Mouse (Mus musculus): ENCODE measurements around the gene Rab40c. TPM values are rescaled to one million over a fixed set of nuclear protein-coding genes. Genes with fewer than 3 reads are reported as not detected.

Gene Rab40c
- polyA plus RNA-seq, 1 experiment from 2014 or later = 6.5 TPM

DNA sequence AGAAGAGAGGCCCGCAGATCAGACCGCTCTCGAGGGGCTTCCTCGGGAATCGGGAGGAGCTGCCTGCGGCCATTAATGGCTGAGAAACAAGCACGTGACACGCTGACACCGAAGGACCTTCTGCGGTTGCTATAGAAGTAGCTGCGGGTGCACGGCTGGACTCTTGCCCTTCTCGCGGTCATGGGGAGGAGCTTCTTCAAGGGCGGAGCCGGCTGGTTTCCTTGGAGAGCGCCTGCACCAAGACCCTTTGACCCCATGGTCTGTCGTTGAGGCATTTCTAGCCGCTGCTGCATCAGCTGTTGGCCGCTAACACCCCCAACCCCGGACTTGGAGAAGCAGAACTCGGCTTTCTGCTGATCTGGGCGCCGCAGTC is 86.2 kb downstream of the Rab40c start, which contains the start of gene Stub1:
Stub1 (minus strand) TSS at position 114 of the 373 bp plus-strand sequence.
- ATAC-seq = peak; percentile 66
- Histone ChIP-seq H3K27me3 (ENCODE audit: insufficient read depth, low read length) (no peaks in the 10 kb centered on the region), H3K4me1 (ENCODE audit: insufficient read depth) (peaks cover 67% of the 10 kb centered on the region), H3K4me2 (ENCODE audit: low read depth, low read length) (peak within 1 kb of the TSS; percentile 99), H3K36me3 (replicated peaks; ENCODE audit: insufficient read depth, low read length) (peaks cover 21% of the 10 kb centered on the region), H3K27ac (ENCODE audit: low read depth) (peak within 1 kb of the TSS; percentile 99), H3K4me3 (ENCODE audit: low read depth, low read length) (peak within 1 kb of the TSS; percentile 75), H3K9ac (replicated peaks) (peak within 1 kb of the TSS; percentile 84), H3K9me3 (ENCODE audit: low read length) (no peaks in the 10 kb centered on the region)
- TF ChIP-seq EP300 (IDR thresholded peaks at IDR 0.05; ENCODE audit: low read depth) = no peak
- peak; percentile 87 for DNase-seq
- under 1% methylated on average over 24 of the region's 24 CpGs for WGBS (ENCODE audit: insufficient replicate concordance)

DNA sequence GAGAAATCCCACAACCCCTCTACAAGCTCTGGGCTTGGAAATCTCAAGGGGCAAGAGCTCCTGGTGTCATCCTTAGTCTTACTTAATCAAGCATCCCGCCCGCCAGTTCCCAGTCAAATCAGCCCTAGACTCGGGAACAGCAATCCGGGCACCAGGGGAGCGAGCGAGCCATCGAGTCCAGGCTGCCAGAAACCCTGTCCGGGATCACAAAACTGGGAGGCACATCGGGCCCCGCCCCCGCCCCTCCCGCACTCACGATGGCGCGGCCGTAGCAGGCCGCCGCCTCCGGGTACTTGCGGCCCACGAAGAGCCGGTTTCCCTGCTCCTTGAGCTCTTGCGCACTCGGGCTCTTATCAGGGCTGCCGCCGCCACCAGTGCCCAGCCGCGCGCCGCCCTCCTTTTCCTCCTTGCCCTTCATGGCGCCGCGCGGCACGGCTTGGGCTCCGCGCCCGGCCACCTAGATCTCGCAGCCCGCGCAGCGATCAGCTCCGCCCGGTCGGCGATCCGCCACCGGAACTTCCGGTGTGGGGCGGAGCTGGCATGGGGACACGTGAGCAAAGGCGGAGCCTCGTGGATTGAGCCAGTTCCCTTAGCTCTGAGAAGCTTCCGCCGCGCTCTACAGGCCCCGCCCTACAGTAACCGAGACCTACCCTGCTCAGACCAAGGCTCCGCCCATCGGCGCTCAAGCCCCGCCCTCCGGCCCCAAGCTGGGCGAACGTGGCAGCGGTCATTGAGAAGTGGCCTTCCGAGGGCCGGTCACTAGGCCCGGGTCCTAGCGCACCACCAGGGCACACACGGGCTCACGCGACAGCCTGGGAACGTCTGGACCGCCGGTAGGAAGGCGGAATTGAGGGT is 86.9 kb downstream of the Rab40c start:
- Histone ChIP-seq H3K4me2 (ENCODE audit: low read depth, low read length) (peak overlapping the region; percentile 99), H3K27me3 (ENCODE audit: insufficient read depth, low read length) (no peaks in the 10 kb centered on the region), H3K4me3 (ENCODE audit: low read depth, low read length) (peak overlapping the region; percentile 75), H3K9me3 (ENCODE audit: low read length) (no peaks in the 10 kb centered on the region), H3K36me3 (replicated peaks; ENCODE audit: insufficient read depth, low read length) (peaks cover 21% of the 10 kb centered on the region), H3K9ac (replicated peaks) (peak overlapping the region; percentile 84), H3K27ac (ENCODE audit: low read depth) (peak overlapping the region; percentile 99), H3K4me1 (ENCODE audit: insufficient read depth) (peaks cover 70% of the 10 kb centered on the region)
- 1% methylated on average over 66 of the region's 77 CpGs for WGBS (ENCODE audit: insufficient replicate concordance)
- DNase-seq = peak; percentile 99
- TF ChIP-seq EP300 (IDR thresholded peaks at IDR 0.05; ENCODE audit: low read depth) (no peak), CTCF (IDR thresholded peaks at IDR 0.05; ENCODE audit: low read depth) (no peak)
- peak; percentile 89 for ATAC-seq

Other genes starting within 250 kb of the Rab40c start
- gene Gng13, start 202.6 kb downstream of the Rab40c start, polyA plus RNA-seq (2015; fragmentation: Nextera tagmentation; extraction: Ambion mirVana) = 0.39 TPM in 1 of 2 replicates, not detected in the other
- 7.4 TPM in 2 replicates for gene Chtf18, start 192.3 kb downstream of the Rab40c start, polyA plus RNA-seq (2015; fragmentation: Nextera tagmentation; extraction: Ambion mirVana)
- gene Rpusd1, start 192.1 kb downstream of the Rab40c start, polyA plus RNA-seq (2015; fragmentation: Nextera tagmentation; extraction: Ambion mirVana) = 3.8 and 3.9 TPM in 2 replicates
- gene Mslnl, start 183.7 kb downstream of the Rab40c start, polyA plus RNA-seq (2015; fragmentation: Nextera tagmentation; extraction: Ambion mirVana) = not detected in 2 replicates
- 12.3 and 14.7 TPM in 2 replicates for gene Msln, start 165.3 kb downstream of the Rab40c start, polyA plus RNA-seq (2015; fragmentation: Nextera tagmentation; extraction: Ambion mirVana)
- 12.8 and 15.3 TPM in 2 replicates for gene Narfl, start 146.0 kb downstream of the Rab40c start, polyA plus RNA-seq (2015; fragmentation: Nextera tagmentation; extraction: Ambion mirVana)
- gene Haghl, start 134.1 kb downstream of the Rab40c start, polyA plus RNA-seq (2015; fragmentation: Nextera tagmentation; extraction: Ambion mirVana) = 8.3 and 9.4 TPM in 2 replicates
- gene Ccdc78, start 133.1 kb downstream of the Rab40c start, polyA plus RNA-seq (2015; fragmentation: Nextera tagmentation; extraction: Ambion mirVana) = not detected in 2 replicates
- gene Fam173a, start 126.8 kb downstream of the Rab40c start, polyA plus RNA-seq (2015; fragmentation: Nextera tagmentation; extraction: Ambion mirVana) = 51.5 and 51.6 TPM in 2 replicates
- not detected in 2 replicates for gene AC134908.4, start 124.1 kb downstream of the Rab40c start, polyA plus RNA-seq (2015; fragmentation: Nextera tagmentation; extraction: Ambion mirVana)
- 11.9 TPM in 2 replicates for gene Metrn, start 122.6 kb downstream of the Rab40c start, polyA plus RNA-seq (2015; fragmentation: Nextera tagmentation; extraction: Ambion mirVana)
- 0.05 TPM in 1 of 2 replicates, not detected in the other for gene Fbxl16, start 110.6 kb downstream of the Rab40c start, polyA plus RNA-seq (2015; fragmentation: Nextera tagmentation; extraction: Ambion mirVana)
- gene Wdr24, start 96.1 kb downstream of the Rab40c start, polyA plus RNA-seq (2015; fragmentation: Nextera tagmentation; extraction: Ambion mirVana) = 5.5 and 7.2 TPM in 2 replicates
- gene Jmjd8, start 90.9 kb downstream of the Rab40c start, polyA plus RNA-seq (2015; fragmentation: Nextera tagmentation; extraction: Ambion mirVana) = 12.8 and 13.8 TPM in 2 replicates
- gene Stub1, start 86.3 kb downstream of the Rab40c start, polyA plus RNA-seq (2015; fragmentation: Nextera tagmentation; extraction: Ambion mirVana) = 118 and 119 TPM in 2 replicates
- gene Rhbdl1, start 82.4 kb downstream of the Rab40c start, polyA plus RNA-seq (2015; fragmentation: Nextera tagmentation; extraction: Ambion mirVana) = 0.17 and 0.35 TPM in 2 replicates
- gene Gm20683, start 78.0 kb downstream of the Rab40c start, polyA plus RNA-seq (2015; fragmentation: Nextera tagmentation; extraction: Ambion mirVana) = 0.30 and 0.34 TPM in 2 replicates
- gene Rhot2, start 74.9 kb downstream of the Rab40c start, polyA plus RNA-seq (2015; fragmentation: Nextera tagmentation; extraction: Ambion mirVana) = 9.8 and 10.4 TPM in 2 replicates
- 2.7 and 3.4 TPM in 2 replicates for gene Wdr90, start 58.2 kb downstream of the Rab40c start, polyA plus RNA-seq (2015; fragmentation: Nextera tagmentation; extraction: Ambion mirVana)
- gene Mcrip2, start 51.0 kb downstream of the Rab40c start, polyA plus RNA-seq (2015; fragmentation: Nextera tagmentation; extraction: Ambion mirVana) = 127 and 143 TPM in 2 replicates
- gene Mettl26, start 44.7 kb downstream of the Rab40c start, polyA plus RNA-seq (2015; fragmentation: Nextera tagmentation; extraction: Ambion mirVana) = 64.8 and 72.5 TPM in 2 replicates
- gene Wfikkn1, start 38.9 kb downstream of the Rab40c start, polyA plus RNA-seq (2015; fragmentation: Nextera tagmentation; extraction: Ambion mirVana) = 0.33 and 0.54 TPM in 2 replicates
- 56.0 and 58.7 TPM in 2 replicates for gene Pigq, start 25.2 kb upstream of the Rab40c start, polyA plus RNA-seq (2015; fragmentation: Nextera tagmentation; extraction: Ambion mirVana)
- 2.0 and 3.8 TPM in 2 replicates for gene Nhlrc4, start 25.2 kb upstream of the Rab40c start, polyA plus RNA-seq (2015; fragmentation: Nextera tagmentation; extraction: Ambion mirVana)
- not detected in 2 replicates for gene A930017K11Rik, start 32.8 kb upstream of the Rab40c start, polyA plus RNA-seq (2015; fragmentation: Nextera tagmentation; extraction: Ambion mirVana)
- 6.6 and 8.3 TPM in 2 replicates for gene Capn15, start 66.1 kb upstream of the Rab40c start, polyA plus RNA-seq (2015; fragmentation: Nextera tagmentation; extraction: Ambion mirVana)
- gene Rab11fip3, start 149.8 kb upstream of the Rab40c start, polyA plus RNA-seq (2015; fragmentation: Nextera tagmentation; extraction: Ambion mirVana) = 1.7 TPM in 2 replicates
- 142 and 151 TPM in 2 replicates for gene Decr2, start 170.6 kb upstream of the Rab40c start, polyA plus RNA-seq (2015; fragmentation: Nextera tagmentation; extraction: Ambion mirVana)
- gene Nme4, start 175.9 kb upstream of the Rab40c start, polyA plus RNA-seq (2015; fragmentation: Nextera tagmentation; extraction: Ambion mirVana) = 13.9 and 17.7 TPM in 2 replicates
- 2.5 and 2.6 TPM in 2 replicates for gene Tmem8, start 193.6 kb upstream of the Rab40c start, polyA plus RNA-seq (2015; fragmentation: Nextera tagmentation; extraction: Ambion mirVana)
- 81.9 and 85.9 TPM in 2 replicates for gene Mrpl28, start 203.8 kb upstream of the Rab40c start, polyA plus RNA-seq (2015; fragmentation: Nextera tagmentation; extraction: Ambion mirVana)
- gene Axin1, start 219.0 kb upstream of the Rab40c start, polyA plus RNA-seq (2015; fragmentation: Nextera tagmentation; extraction: Ambion mirVana) = 4.7 TPM in 2 replicates